Mouse (Mus musculus) cerebellum, adult 9-11 months (tissue): ENCODE results near the gene Mrpl40.

Experiments used
- DNase-seq: peaks from one replicate; pipeline ENCODE4 v3.0.0; 2022

Gene Mrpl40

DNA sequence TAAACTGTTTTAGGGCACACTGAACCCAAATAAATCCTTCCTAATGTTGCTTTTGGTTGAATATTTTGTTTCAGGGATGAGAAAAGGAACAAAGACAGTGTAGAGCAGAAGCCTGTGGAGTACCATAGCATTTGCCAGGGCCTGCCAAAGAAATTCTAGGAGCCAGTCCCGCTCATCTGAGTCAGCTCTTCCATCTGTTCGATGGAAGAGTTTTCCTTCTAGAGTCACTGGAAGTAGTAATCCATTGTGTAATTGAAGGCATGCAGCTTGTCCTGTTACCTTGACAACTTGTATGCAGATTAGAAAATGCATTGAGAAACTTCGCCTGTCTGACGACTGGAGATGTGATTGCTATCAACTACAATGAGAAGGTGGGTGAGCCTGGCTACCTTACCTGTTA lies 53.7 kb downstream of the Mrpl40 start:
- no peak for DNase-seq

DNA sequence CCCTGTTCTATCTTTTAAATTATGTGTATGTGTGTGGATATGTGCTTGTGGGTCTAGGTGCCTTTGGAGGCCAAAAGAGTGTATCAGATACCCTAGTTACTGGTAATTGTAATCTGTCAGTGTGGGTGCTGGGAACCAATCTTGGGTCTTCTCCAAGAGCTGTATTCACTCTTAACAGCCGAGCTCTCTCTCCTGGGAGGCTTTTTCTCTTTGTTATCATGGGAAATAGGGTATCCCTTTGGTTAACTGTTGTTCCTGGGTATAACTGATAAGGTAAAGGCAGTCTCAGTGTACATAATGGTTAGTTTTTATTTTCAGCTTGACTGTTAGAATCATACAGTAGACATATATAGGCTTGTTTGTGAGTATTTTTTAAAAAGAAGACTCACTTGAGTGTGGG lies 54.3 kb downstream of the Mrpl40 start:
- no peak for DNase-seq
